Mouse (Mus musculus): ENCODE data around the gene Ncoa5.
A peak's percentile ranks its signal among the peaks of the same experiment; 100 is the strongest.

The Ncoa5 gene

DNA sequence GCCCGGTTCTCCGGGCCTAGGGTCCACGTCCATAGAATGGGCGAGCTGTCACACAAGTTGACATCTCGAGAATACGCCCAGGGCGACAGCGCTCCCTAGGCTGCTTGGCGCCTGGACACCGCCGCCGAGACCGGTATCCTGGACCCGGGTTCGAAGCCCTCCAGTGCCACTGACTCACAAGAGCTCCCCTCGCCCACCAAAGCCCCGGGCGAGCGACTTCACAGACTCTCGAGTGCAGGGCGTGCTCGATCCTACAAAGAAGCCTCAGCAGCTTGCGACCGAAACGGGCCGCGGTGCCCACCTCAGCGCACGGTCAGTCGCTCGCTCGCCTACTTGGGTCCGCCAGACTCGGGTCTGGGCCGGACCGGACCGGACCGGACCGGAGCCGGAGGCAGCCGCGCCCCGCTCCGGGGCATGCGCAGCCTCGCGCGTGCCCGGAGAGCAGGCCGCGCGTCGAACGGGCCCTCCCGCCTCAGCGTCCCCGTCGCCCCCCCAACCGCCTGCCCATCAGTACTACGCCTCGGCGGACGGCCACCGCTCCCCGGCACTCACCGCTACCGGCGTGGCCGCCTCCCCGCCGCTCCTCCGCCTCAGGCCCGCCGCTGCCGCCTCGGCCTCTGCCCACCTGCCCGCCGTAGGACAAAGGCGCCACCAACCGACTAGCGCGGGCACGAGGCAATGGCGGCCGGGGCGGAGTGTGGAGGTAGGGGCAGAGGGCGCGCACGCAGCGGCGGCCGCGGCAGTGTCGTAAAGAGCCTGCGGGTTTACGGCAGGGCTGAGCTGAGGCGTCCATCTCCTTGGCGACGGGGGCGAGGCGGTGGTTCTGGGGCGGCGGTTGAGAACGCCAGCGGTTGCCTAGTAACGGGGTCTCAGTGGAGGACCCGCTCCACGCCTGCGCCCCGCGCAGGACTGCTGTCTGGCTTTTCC is at the start of gene Ncoa5:
Gene Ncoa5, minus strand, starts transcription at position 737 of the 927 bp plus-strand sequence.
- peak; percentile 98 for DNase-seq

DNA sequence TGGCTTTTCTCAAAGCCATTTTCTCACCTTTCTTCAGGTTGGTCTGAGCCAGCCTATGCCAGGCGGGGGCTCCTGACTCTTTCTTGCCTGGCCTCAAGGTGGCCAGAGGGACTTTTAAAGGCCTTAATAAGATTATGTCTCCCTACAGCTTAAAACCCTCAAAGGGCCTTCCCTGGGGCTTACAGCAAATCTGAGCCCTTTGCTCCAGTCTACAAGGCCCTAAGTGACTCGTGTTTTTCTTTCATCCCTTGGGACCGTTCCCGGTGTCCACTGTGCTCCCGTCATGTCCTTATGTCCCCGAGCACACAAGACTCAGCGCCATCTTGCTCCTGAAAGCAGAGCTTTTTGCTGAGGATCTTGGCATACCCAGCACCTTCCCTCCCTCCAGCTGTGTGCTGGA is 46.6 kb upstream of the Ncoa5 start:
- DNase-seq = no peak

DNA sequence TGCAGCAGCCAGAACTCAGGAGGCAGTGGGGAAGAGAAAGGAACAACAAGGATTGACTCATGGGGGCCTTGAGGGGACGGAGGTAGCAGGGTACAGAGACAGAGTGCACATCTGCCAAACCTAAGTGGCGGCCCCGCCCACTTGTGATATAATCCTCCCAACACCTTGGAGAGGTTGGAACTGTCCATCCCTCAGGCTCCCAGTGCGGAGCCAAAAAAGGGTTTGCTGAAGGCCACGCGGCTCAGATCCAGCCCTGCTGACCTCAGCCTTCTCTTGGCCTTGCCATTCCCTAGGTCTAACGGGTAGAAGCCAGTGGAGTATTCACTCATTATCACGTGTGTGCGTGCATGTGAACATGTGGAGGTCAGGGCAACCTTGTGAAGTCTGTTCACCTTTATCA is 46.0 kb upstream of the Ncoa5 start:
- DNase-seq = no peak

DNA sequence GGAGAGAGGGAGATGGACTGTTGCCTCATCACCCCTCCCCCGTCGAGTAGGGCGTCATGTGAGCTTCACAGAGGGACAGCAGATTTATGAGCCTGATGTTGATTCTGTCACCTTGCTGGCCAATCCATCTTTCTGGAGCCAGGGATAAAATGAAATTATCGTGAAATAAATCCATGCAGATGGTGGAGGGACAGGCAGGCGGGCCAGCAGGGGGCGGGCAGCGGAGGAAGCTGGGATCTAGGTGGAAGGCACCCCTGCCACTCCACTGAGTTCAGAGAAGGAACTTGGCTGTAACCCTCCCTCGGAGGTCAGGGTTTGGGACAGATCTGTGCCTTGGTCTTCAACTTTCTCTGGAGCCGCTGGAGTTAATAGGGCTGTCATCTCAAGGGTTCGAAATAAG is 43.9 kb upstream of the Ncoa5 start:
- DNase-seq = no peak

DNA sequence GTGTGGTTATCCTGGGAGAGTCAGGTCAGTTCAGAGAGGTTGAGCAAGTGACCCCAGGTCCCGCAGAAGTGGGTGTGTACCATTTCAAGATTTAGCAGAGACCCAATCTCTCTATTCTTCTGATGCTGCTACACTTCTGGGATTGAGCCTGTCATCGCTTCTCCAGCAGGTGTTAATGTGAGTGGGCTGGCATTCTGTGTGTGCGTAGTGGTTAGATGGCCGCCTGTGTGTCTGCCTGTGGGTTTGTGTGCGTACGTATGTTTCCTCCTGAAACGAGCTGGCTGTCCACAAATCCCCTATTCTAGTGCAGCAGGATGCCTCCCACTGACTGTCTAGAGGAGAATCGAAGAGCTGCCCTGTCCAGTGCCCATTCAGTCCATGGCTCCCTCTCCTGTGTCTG is 43.4 kb upstream of the Ncoa5 start:
- peak; percentile 46 for DNase-seq

DNA sequence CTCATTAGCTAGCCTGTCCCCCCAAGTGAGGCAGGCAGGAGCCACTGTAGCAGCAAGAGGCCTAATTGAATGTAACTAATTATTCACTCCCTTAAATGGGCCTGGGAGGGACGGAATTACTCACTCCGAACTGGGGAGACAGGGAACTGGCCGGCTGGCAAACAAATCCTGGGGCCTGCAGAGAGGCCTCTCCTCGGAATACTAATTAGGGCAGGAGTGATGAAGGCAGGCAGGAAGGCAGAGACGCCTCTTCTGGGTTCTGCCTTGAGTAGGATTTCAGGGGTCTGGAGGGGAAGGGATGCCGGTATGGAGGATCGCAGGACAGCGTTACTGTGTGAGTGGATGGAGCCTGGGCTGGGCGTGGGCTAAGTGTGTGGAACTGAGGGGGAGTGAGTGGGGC is 42.4 kb upstream of the Ncoa5 start:
- no peak for DNase-seq

DNA sequence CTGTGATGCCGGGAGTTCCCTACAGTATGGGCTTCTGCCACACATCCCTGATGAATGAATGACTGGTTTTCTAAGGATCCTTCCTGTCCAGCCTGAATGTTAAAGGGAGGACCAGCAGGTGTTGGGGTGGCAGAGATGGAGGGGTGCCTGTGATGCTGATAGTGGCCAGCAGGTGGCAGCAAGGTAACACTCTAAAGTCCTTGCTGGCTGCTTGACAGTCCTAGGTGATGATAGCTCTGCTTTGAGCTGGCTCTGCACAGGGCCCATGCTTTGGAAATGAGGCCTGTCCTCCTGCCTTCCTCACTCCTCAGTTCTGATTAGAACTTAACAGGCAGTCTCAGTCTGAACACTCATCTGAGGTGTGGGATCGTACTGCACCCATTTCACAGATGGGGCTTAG is 40.3 kb upstream of the Ncoa5 start:
- DNase-seq = peak; percentile 88

DNA sequence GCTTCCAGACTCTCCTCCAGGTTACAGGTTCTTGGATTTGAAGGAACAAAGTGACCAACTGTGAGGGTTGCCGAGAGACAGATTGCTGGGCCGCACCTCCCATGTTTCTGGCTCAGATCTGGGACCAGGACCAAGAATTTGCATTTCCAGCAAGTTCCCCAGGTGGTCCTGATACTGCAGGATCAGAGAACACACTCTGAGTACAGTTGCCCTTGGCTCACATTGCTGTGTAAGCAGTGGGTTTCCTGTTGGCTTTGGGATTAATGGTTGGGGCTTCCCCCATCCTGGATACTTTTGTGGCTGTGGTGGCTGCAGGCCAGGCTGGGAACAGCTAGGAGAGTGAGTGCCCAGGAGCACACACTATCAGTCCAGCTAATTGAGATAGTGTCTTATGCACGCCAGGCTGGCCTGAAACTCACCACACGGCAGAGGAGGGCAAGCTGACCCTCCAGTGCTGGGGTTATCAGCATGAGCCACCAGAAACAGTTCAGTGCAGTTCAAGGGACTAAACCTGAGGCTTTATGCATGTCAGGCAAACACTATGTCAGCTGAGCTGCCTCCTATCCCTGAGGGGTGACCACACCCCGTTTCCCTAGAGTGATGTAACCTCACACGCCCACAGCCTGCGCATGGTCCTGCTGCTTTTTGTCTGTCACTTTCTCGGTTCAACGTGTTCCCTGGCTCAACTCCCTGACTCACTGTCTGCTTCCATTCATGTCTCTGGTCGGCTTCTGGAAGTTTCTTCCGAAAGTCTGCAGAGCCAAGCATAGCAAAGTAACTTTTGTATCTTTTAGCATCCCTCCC is 39.6 kb upstream of the Ncoa5 start:
- peak; percentile 81 for DNase-seq

DNA sequence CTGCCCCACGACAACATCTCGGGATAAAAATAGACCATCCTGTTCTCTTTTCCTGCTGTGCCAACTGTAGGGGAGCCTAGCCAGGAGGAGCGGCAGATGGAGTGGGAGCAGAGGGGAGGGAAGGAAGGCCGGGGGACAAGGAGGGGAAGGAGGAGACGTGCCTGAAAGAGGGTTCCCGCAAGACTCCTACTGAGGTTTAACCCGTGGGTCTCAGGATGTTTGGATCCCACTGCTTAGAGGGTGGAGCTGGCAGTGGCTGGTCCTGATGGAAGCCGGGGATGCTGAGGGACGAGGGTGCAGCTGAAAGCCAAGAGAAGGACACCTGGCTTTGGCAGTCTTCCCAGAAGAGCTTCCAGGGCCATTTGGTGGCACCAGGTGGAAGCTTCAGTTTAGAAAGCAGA is 38.7 kb upstream of the Ncoa5 start:
- peak; percentile 54 for DNase-seq

DNA sequence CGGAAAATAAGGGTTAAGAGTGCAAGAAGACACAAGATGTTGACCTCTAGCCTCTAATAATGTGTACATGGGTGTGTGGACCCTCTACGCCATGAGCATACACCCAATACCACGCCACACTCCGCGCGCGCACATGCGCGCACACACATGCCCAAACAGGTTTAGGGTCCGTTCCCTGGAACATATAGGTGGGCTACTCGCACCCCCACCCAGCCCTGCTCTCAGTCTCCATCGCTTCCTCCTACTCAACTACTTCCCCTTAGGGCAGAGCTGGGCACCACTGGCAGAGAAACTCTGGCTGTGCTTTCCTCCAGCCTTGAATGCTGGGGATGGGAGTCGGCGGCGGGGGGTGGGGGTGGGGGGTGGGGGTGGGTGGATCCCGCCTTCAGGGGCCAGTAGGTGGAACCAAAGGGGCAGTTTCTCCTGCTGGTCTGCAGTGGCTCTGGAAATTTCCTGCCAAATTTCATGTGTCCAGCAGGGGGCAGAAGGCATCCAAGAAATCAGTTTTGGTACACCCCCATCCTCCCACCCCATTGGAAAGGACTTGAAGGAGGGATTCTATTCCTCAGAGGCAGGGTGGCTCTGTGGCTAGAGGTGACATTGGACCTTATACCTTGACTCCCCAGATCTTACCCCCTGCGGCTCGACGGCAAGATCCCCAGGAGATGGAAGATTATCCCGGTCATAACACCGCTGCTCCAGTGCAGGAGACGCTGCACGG is 35.6 kb upstream of the Ncoa5 start:
- peak; percentile 74 for DNase-seq

DNA sequence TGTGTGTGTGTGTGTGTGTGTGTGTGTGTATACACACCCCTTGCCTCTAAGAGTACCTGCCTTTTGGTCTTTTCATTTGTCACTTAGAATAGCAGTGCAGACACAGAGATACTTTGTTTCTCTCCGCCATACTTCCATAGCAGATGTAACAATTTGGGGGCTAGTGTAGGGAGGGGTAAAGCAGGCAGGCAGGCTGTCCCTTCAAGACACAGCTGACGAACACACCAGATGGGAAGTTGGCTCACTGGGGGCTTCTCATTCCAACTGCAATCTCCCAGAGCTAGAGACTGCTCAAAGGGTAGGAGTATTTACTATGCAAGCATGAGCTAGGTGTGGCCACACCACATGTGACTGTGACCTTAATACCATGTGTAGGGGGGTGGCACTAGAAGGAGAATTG is 34.1 kb upstream of the Ncoa5 start:
- DNase-seq = no peak

DNA sequence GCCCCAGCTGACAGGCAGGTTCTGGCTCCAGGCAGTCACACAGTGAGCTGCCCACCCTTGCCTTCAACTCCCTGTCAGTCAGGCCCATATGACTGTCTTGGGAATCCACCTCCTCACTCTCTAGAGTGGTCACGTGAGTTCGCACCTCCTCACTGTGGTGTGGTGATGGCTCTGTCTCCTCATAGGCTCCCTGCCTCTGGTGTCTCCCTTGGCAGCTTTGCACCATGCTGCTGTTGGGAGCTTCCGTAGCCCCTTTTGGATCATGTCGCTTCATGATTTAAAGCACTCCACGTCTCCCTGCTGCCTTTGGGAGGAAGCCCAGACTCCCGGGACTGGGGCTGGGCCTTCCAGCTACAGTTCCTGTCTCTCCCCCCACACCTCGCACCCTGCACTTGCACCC is 29.8 kb upstream of the Ncoa5 start:
- DNase-seq = peak; percentile 83

DNA sequence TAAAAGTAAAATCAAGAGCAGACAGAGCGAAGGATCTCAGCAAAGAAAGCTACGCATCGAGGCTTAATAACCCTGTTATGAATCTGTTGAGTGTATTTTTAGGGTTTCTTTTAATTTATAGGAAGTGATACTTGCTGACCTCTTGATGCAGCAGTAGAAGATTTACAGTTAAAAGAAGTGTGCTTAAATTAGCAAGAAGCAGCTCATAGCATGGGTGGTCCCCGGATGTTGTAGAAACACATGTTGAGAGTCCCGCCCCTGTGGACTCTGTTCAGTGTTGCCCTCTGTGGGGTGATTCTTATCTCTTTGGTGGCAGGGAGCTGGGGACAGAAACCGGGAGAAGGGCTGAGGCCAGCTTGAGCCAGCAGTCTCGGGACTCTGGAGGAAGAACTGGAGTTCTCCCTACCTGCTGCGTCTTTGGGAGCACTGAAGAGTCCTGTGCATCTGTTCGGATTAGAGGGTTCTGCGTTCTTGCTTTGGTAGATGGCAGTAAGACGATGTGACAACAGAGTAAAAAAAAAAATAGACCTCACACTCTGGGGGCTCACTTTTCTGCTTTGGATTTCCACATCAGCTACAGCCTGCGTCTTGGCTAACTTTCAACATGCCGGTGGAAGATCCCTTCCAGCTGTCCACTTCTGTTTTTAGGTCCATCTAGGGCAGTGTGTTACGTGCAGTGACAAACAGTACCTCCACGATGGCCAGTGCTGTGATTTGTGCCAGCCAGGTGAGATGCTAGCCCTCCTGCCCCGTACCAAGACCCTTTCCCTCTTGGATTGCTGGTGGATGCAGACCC is 27.2 kb upstream of the Ncoa5 start:
- DNase-seq = no peak

DNA sequence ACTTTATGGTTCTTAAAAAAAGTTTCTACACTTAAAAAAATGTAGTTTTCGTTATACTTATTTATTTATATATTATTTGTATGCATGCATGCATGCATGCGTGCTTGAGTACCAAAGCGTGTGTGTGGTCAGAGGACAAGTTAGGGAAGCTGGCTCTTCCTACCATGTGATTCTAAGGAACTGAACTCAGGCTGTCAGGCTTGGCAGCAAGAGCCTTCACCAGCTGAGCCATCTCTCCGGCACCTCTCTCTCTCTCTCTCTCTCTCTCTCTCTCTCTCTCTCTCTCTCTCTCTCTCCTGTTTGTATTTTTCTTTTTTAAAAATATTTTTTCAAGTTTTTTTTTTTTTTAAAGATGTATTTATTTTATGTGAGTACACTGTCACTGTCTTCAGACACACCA is 25.3 kb upstream of the Ncoa5 start:
- DNase-seq = no peak

DNA sequence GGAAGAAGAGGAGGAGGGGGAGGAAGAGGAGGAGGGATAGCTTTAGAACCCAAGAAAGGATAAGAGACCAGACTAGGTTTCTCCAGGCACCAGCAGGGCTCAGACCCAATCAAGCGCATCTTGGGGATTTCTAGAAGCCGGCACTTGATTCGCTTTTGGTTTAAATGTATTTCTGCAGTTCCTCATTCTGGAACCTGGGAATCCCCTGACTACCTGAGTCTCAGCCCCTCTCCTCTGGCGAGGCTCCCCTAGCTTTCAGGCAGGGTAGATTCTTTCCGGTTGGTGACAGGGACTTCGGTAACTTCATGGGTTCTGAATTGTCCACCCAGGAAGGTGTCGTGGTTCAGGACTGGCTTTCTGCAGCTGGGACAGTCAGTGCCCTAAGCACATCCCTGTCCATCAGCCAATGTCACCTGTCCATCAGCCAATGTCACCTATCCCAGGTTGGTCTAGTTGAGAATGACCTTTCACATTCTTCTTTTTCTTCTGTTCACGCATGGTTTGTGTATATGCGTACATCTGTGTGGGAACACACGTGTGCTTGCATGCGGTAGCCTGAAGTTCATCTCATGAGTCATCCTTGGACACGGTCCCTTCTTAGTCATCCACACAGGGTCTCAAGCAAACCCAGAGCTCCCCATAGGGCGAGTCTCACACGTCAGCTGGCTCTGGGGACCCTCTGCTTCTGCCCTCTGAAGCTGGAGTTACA is 21.9 kb upstream of the Ncoa5 start:
- DNase-seq = no peak

DNA sequence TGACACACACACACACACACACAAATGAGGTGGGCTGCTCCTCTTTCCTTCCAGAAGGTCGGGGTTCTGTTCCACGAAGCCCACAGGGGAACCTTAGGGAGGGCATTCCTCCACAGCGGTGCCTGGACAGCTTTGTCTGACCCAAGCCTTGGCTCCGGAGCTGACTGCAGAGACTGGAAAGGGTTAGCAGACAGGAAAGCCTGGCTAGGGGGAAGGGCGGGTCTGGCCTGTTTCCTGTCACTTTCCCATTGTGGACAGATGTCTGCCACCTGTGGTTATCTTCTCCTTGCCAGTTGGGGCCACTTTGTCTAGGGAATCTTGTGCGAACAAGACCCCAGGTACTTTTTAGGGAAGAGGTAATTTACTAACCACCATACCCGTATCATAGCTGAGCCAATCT is 21.2 kb upstream of the Ncoa5 start:
- no peak for DNase-seq

DNA sequence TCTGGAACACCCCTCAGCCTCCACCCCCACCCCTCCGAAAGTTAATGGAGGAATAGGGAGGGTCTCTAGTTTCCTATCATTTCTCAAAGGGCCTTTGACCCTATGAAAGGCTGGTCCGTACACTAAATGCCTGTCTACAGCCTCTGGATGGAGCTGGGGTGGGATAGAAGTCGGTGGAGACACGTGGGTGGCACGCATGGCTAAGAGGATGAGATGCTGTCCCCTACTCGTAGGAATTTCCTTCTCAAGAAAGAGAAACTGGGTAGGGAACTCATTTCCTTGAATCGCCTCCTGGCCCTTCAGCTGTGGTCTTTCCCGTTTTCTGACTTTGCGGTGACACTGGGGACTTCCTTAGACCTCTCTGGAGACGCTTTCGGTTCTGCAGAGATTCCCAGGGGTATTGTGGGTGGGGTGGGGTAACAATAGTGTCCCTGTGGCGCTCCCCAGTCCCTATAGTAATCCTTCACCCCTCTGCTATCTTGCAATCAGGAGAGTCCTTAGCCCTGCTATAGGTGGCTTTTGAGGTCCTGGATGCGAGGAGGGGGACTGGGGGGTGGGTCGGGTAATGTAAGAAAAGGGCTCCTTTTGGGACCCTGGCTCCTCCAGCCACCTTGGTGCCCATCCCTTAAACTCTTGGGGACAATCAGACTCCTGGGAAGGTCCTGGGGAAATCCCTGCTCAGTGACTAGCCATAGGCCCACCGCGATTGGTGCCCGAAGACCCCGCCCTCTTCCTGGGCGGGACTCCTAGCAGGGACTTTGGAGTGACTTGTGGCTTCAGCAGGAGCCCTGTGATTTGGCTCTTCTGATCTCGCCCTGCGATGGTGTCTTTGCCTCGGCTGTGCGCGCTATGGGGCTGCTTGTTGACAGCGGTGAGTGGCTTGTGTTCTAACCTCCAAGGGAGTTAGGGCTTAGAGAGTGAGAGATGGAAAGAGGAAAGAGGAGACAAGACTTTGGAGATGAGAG is 20.5 kb upstream of the Ncoa5 start, which contains the start of gene Cd40:
Gene Cd40, plus strand, starts transcription at position 740 of the 965 bp plus-strand sequence.
- no peak for DNase-seq

DNA sequence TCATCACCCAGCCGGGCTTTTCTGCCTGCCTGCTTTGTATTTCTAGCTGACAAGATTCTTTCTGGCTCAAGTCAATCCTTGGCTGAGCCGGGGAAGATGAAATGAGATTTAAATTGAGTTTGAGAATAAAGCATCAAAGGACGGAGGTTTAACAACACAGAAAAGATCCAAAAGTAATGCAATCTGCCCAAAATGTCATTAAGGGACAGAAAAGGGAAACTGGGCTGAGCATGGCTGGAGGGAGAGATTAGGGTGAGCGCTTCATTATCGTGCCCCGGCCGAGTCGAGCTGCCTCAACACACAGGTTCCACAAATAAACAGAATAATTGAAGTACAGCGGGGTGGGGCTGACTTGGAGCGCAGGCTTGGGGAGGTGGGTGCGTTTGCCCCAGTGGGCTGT is 16.9 kb upstream of the Ncoa5 start:
- no peak for DNase-seq

DNA sequence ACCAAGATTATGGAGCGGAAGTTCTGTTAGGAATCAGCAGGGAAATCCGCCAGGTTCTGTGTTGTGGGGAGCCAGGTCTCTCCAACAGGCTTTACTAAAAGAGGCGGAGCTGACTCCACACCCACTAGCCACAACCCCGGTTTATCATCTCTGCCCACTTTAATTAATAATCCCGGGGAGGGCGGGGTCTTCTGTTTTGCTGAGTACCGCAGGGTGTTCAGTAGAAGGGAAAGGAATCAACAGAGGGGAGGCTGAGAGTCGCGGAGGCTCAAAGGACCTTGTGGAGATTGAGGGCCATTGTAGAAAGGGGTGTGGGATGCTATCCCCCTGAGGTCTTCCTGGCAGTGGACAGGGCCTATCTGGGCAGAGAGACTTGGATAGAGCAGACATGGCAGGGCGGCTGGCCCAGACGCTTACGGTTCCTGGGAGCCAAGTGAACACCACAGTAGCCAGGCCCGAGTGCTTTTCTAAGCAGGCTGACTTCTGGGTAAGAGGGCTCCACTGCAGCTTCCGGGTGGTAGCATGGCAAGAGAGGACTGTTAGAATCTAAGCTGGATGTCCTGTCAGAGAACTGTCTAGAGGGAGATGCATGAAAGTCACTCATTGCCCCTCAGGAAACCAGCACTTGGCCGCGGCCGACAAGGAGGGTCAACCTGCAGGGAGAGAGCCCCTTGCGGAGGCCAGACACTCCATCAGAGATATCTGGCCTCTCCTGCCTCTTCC is 16.3 kb upstream of the Ncoa5 start:
- no peak for DNase-seq

DNA sequence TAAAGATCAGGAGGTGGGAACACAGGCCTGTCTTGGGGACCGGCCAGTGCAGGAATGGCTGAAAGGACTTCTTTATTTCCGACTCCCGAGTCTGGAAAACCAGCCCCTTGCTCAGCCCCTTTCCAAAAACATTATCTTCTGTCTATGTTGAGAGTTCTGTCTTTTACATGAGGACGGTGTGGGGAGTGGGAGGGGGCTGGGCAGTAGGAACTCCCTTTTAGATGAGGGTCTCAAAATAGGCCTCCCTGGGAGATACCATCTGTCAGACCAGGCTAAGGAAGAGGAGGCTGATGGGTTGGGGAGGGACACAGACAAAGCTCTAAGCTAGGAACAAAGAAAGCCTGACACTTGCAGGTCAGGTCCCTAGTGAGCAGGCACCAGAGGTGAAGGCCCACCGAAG is 14.4 kb upstream of the Ncoa5 start:
- no peak for DNase-seq

All from right cerebral cortex, adult 18-20 months (tissue).